Mouse (Mus musculus) C3H10T1/2 (cell line): ENCODE data around the gene Olfr658. TPM values are rescaled to one million over a fixed set of nuclear protein-coding genes. Genes with fewer than 3 reads are reported as not detected.

Experiments used
- polyA plus RNA-seq, 2 experiments: library from polyadenylated mRNA; unstranded; fragments of >200 nt; fragmentation: generic; extraction: Trizol; gene quantifications; one replicate each; pipeline ENCODE4 v1.2.1; 2012; ENCODE audit warnings: missing spikeins in 2 of 2

Gene Olfr658
- not detected for polyA plus RNA-seq

GRCm38 (mm10) chr7:104646841-104647482, at the start of gene Olfr658:
Gene Olfr658, minus strand, starts transcription at chr7:104647305.

DNA sequence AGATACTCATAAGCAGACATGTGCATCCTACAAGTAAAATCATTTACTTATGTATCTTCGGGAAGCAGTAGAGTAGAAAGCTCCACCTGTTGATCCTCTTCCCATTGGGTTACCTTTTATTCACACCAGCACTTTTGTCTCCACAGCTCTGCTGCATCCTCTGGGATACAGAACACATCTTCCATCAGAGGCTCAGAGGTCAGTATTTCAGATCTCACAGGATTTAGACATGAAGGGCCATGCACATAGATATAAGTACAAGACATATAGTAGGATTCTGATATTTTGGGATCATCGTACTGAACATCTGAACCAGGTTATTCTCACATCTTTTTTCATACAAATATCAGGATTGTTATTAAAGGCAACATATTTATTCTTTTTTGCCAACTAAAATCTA, 39.1 kb upstream of the Olfr658 start, which contains the start of gene Olfr661:
Olfr661 (plus strand) TSS at position 301 of the 400 bp plus-strand sequence.

DNA sequence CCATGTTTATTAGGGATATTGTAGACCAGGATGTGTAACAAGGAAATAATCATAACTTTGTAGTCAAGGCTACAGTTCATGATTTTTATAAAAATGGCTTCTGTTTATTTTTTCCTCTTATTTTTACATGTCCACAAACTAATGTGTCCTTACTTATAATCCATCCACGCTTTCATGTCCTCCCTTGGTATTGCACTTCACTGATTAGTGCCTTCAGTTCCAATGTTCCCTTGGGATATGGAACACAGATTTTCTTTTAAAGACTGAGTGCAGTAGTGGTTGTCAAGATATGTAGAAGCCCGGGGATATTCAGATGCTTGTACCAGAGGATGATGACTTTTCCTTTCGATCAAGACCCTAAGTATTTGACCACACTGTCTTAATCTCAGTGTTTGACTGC, 19.3 kb upstream of the Olfr658 start, which contains the start of gene Olfr659:
Olfr659 (plus strand) TSS at position 301 of the 400 bp plus-strand sequence.

GRCm38 (mm10) chr7:104624494-104624893, 22.6 kb downstream of the Olfr658 start, which contains the start of gene Olfr657:
Gene Olfr657, plus strand, starts transcription at chr7:104624794.

GRCm38 (mm10) chr7:104613655-104614054, 33.5 kb downstream of the Olfr658 start, which contains the start of gene Olfr656:
Gene Olfr656, plus strand, starts transcription at chr7:104613955.

GRCm38 (mm10) chr7:104601679-104602078, 45.4 kb downstream of the Olfr658 start, which contains the start of gene Olfr655:
Gene Olfr655, minus strand, starts transcription at chr7:104601779.

Other genes with a start within 250 kb of the Olfr658 start
- gene Trim30c, start 246.5 kb downstream of the Olfr658 start, polyA plus RNA-seq, result not detected
- gene Trim30a, start 182.1 kb downstream of the Olfr658 start, polyA plus RNA-seq, result 1 to 10 TPM in 1 of 2 experiments, not detected in 1; 1.7 TPM
- under 1 TPM in 1 of 2 experiments, not detected in 1; 0.73 TPM for gene Trim30d, start 139.5 kb downstream of the Olfr658 start, polyA plus RNA-seq
- gene Olfr651, start 97.2 kb downstream of the Olfr658 start, polyA plus RNA-seq, result not detected
- gene Olfr652, start 86.4 kb downstream of the Olfr658 start, polyA plus RNA-seq, result not detected
- not detected for gene Olfr653, start 70.0 kb downstream of the Olfr658 start, polyA plus RNA-seq
- gene Olfr654, start 60.3 kb downstream of the Olfr658 start, polyA plus RNA-seq, result not detected
- gene Olfr655, start 45.5 kb downstream of the Olfr658 start, polyA plus RNA-seq, result not detected
- not detected for gene Olfr656, start 33.4 kb downstream of the Olfr658 start, polyA plus RNA-seq
- gene Olfr657, start 22.5 kb downstream of the Olfr658 start, polyA plus RNA-seq, result not detected
- gene Olfr659, start 19.4 kb upstream of the Olfr658 start, polyA plus RNA-seq, result not detected
- gene Olfr661, start 39.2 kb upstream of the Olfr658 start, polyA plus RNA-seq, result not detected
- under 1 TPM; 0.01 to 0.18 TPM for gene Usp17le, start 130.2 kb upstream of the Olfr658 start, polyA plus RNA-seq
- gene Usp17lb, start 195.3 kb upstream of the Olfr658 start, polyA plus RNA-seq, result under 1 TPM; 0.05 to 0.08 TPM
- under 1 TPM; 0.09 to 0.27 TPM for gene Usp17la, start 209.7 kb upstream of the Olfr658 start, polyA plus RNA-seq
- not detected for gene Olfr665, start 230.7 kb upstream of the Olfr658 start, polyA plus RNA-seq
- gene Olfr666, start 248.6 kb upstream of the Olfr658 start, polyA plus RNA-seq, result not detected